9 mouse cellular contexts compared by ENCODE assay signal in genomic region chr4:129242327-129242726, GRCm38 (mm10). TPM values are rescaled to one million over a fixed set of nuclear protein-coding genes. Genes with fewer than 3 reads are reported as not detected.
A peak's percentile ranks its signal among the peaks of the same experiment; 100 is the strongest.
DNase-seq lines count a peak whose midpoint lies in the region; ATAC-seq and TF ChIP-seq lines count a peak whose summit lies in the region.
"Had no signal": no experiment of that assay in that cellular context is flagged by ENCODE, and none has a peak within 500 bp of the region (broad histone marks: within the 10 kb centered on the region; RNA-seq: fewer than 3 reads in every experiment).

No protein-coding gene starts in this region.

- no peak overlapping the region for H3K4me2 ChIP-seq in forebrain, postnatal 0 days (ENCODE audit: low read depth)
- H3K4me2 ChIP-seq in hindbrain, embryonic 11.5 days (replicated peaks; ENCODE audit: low read depth, low read length): no peak overlapping the region
- H3K4me2 ChIP-seq in midbrain, embryonic 12.5 days (replicated peaks): no peak overlapping the region

- H3K27ac ChIP-seq in forebrain, embryonic 10.5 days: peak overlapping the region; percentile 82
- no peak overlapping the region for H3K27ac ChIP-seq in forebrain, postnatal 0 days (ENCODE audit: low read depth, low read length)
- H3K27ac ChIP-seq in ES-Bruce4 (ENCODE audit: insufficient read depth, low read length): peak overlapping the region; percentile 91
- H3K27ac ChIP-seq in hindbrain, embryonic 11.5 days (ENCODE audit: low read depth, low read length): 0 out of 2 replicates have a peak overlapping the region, but pooled peaks have one; percentile 6
- peak overlapping the region; percentile 49; the same call in 1 of the 2 replicates for H3K27ac ChIP-seq in midbrain, embryonic 12.5 days (replicated peaks)

- TF ChIP-seq CTCF in forebrain, postnatal 0 days (IDR thresholded peaks at IDR 0.05; ENCODE audit: low read depth): no peak
- no peak for TF ChIP-seq CTCF in ES-Bruce4 (IDR thresholded peaks at IDR 0.05; ENCODE audit: low read depth, low read length)

- ATAC-seq in forebrain, postnatal 0 days: no peak
- no peak for ATAC-seq in hindbrain, embryonic 11.5 days (ENCODE audit: low FRiP score)
- no peak for ATAC-seq in midbrain, embryonic 12.5 days (ENCODE audit: low FRiP score, low read depth)
- no peak for ATAC-seq in activated CD4-positive, CD25-positive, alpha-beta regulatory T cell, adult 4 months

- no peak for TF ChIP-seq EP300 in ES-Bruce4 (IDR thresholded peaks at IDR 0.05; ENCODE audit: insufficient read depth, low read depth, low read length)

- peaks cover 67% of the 10 kb centered on the region for H3K27me3 ChIP-seq in forebrain, embryonic 10.5 days (ENCODE audit: poor library complexity, severe bottlenecking)
- H3K27me3 ChIP-seq in forebrain, postnatal 0 days (ENCODE audit: insufficient read depth, low read length): peaks cover 11% of the 10 kb centered on the region
- H3K27me3 ChIP-seq in ES-Bruce4 (ENCODE audit: control insufficient read depth, insufficient read depth, low read length, poor library complexity, severe bottlenecking): no peaks in the 10 kb centered on the region
- peaks cover 15% of the 10 kb centered on the region for H3K27me3 ChIP-seq in hindbrain, embryonic 11.5 days (ENCODE audit: control insufficient read depth, insufficient read depth, low read length)
- peaks cover 34% of the 10 kb centered on the region for H3K27me3 ChIP-seq in midbrain, embryonic 12.5 days

- no peak for TF ChIP-seq POLR2A in ES-Bruce4 (IDR thresholded peaks at IDR 0.05; ENCODE audit: insufficient read depth, low read length)

- peaks cover 68% of the 10 kb centered on the region for H3K4me1 ChIP-seq in forebrain, embryonic 10.5 days
- no peaks in the 10 kb centered on the region; the same call in 1 of the 2 replicates for H3K4me1 ChIP-seq in forebrain, postnatal 0 days (ENCODE audit: insufficient read depth)
- peaks cover 11% of the 10 kb centered on the region for H3K4me1 ChIP-seq in ES-Bruce4 (ENCODE audit: control insufficient read depth, insufficient read depth, low read length)
- peaks cover 6% of the 10 kb centered on the region for H3K4me1 ChIP-seq in hindbrain, embryonic 11.5 days (replicated peaks; ENCODE audit: control insufficient read depth, insufficient read depth, low read length)
- H3K4me1 ChIP-seq in midbrain, embryonic 12.5 days: peaks cover 44% of the 10 kb centered on the region

- no peaks in the 10 kb centered on the region for H3K9me3 ChIP-seq in forebrain, embryonic 10.5 days
- H3K9me3 ChIP-seq in forebrain, postnatal 0 days (ENCODE audit: low read length): no peaks in the 10 kb centered on the region
- no peaks in the 10 kb centered on the region for H3K9me3 ChIP-seq in ES-Bruce4 (replicated peaks; ENCODE audit: control insufficient read depth, insufficient read depth, low read length, poor library complexity, severe bottlenecking)
- no peaks in the 10 kb centered on the region for H3K9me3 ChIP-seq in hindbrain, embryonic 11.5 days (ENCODE audit: control insufficient read depth, low read length)
- H3K9me3 ChIP-seq in midbrain, embryonic 12.5 days: no peaks in the 10 kb centered on the region

- no peak for DNase-seq in forebrain, embryonic 10.5 days (ENCODE audit: extremely low spot score, low spot score)
- DNase-seq in forebrain, postnatal 0 days: no peak
- no peak for DNase-seq in hindbrain, embryonic 11.5 days (ENCODE audit: low spot score)
- no peak for DNase-seq in adrenal gland, adult (ENCODE audit: inconsistent age in 2 of 2, low spot score in 1 of 2)
- no peak for DNase-seq in frontal cortex, postnatal 25 days (ENCODE audit: low spot score in 2 of 2)
- DNase-seq: lung, postnatal 14 days had no signal

- 38% methylated on average over 4 of the region's 4 CpGs for WGBS in forebrain, embryonic 10.5 days
- WGBS in forebrain, postnatal 0 days: 34% methylated on average over 4 of the region's 4 CpGs
- WGBS in hindbrain, embryonic 11.5 days: 36% methylated on average over 4 of the region's 4 CpGs
- 34% methylated on average over 4 of the region's 4 CpGs for WGBS in midbrain, embryonic 12.5 days

- H3K9ac ChIP-seq in forebrain, postnatal 0 days: no peak overlapping the region
- no peak overlapping the region for H3K9ac ChIP-seq in ES-Bruce4 (ENCODE audit: low read depth, poor library complexity, severe bottlenecking)
- no peak overlapping the region for H3K9ac ChIP-seq in hindbrain, embryonic 11.5 days (ENCODE audit: low read depth, low read length)
- H3K9ac ChIP-seq in midbrain, embryonic 12.5 days (replicated peaks): peak overlapping the region; percentile 29; the same call in 1 of the 2 replicates

- peak overlapping the region; percentile 13; the same call in 1 of the 2 replicates for H3K4me3 ChIP-seq in forebrain, embryonic 10.5 days
- H3K4me3 ChIP-seq in forebrain, postnatal 0 days (ENCODE audit: low read depth, low read length): no peak overlapping the region
- H3K4me3 ChIP-seq in ES-Bruce4 (ENCODE audit: low read depth, low read length): no peak overlapping the region
- no peak overlapping the region for H3K4me3 ChIP-seq in hindbrain, embryonic 11.5 days (ENCODE audit: low read depth, low read length)
- no peak overlapping the region for H3K4me3 ChIP-seq in midbrain, embryonic 12.5 days

- no peaks in the 10 kb centered on the region for H3K36me3 ChIP-seq in forebrain, embryonic 10.5 days (replicated peaks)
- H3K36me3 ChIP-seq in forebrain, postnatal 0 days (ENCODE audit: insufficient read depth): no peaks in the 10 kb centered on the region
- no peaks in the 10 kb centered on the region for H3K36me3 ChIP-seq in ES-Bruce4 (ENCODE audit: control insufficient read depth, insufficient read depth, low read length, poor library complexity, severe bottlenecking)
- no peaks in the 10 kb centered on the region for H3K36me3 ChIP-seq in hindbrain, embryonic 11.5 days (ENCODE audit: control insufficient read depth, insufficient read depth, low read length)
- no peaks in the 10 kb centered on the region for H3K36me3 ChIP-seq in midbrain, embryonic 12.5 days

RNA-seq across cellular contexts. Expression of gene C77080, which starts 18.9 kb away (rescaled TPM):
- polyA plus RNA-seq in forebrain, embryonic 10.5 days (2016; fragmentation: Nextera tagmentation; extraction: Ambion mirVana): 3.3 and 3.9 TPM in 2 replicates
- 7.8 and 10.6 TPM in 2 replicates for total RNA-seq in forebrain, postnatal 0 days (2014; rRNA removed)
- polyA plus RNA-seq in forebrain, postnatal 0 days (2015; fragmentation: Nextera tagmentation; extraction: Ambion mirVana): 2.7 and 3.5 TPM in 2 replicates
- polyA plus RNA-seq in ES-Bruce4 (2011; ENCODE audit: insufficient read depth, insufficient read length, low read depth, missing spikeins): 50.2 and 55.1 TPM in 2 replicates
- 3.2 and 3.6 TPM in 2 replicates for polyA plus RNA-seq in hindbrain, embryonic 11.5 days (2014; fragmentation: Nextera tagmentation; extraction: Ambion mirVana)
- polyA plus RNA-seq in midbrain, embryonic 12.5 days (2016; fragmentation: Nextera tagmentation; extraction: Ambion mirVana): 5.2 and 6.3 TPM in 2 replicates
- polyA plus RNA-seq in activated CD4-positive, CD25-positive, alpha-beta regulatory T cell, adult 4 months (2017; shearing (Covaris generic)): under 1 TPM; 0.20 TPM

RNA-seq across cellular contexts. Expression of gene Sync, which starts 45.1 kb away (rescaled TPM):
- polyA plus RNA-seq in forebrain, embryonic 10.5 days (2016; fragmentation: Nextera tagmentation; extraction: Ambion mirVana): 0.41 and 0.50 TPM in 2 replicates
- total RNA-seq in forebrain, postnatal 0 days (2014; rRNA removed): 0.52 and 0.54 TPM in 2 replicates
- polyA plus RNA-seq in forebrain, postnatal 0 days (2015; fragmentation: Nextera tagmentation; extraction: Ambion mirVana): 0.48 and 0.79 TPM in 2 replicates
- 0.87 and 0.90 TPM in 2 replicates for polyA plus RNA-seq in ES-Bruce4 (2011; ENCODE audit: insufficient read depth, insufficient read length, low read depth, missing spikeins)
- polyA plus RNA-seq in hindbrain, embryonic 11.5 days (2014; fragmentation: Nextera tagmentation; extraction: Ambion mirVana): 0.56 and 0.99 TPM in 2 replicates
- 0.62 and 0.66 TPM in 2 replicates for polyA plus RNA-seq in midbrain, embryonic 12.5 days (2016; fragmentation: Nextera tagmentation; extraction: Ambion mirVana)
- under 1 TPM; 0.46 to 0.48 TPM for polyA plus RNA-seq in activated CD4-positive, CD25-positive, alpha-beta regulatory T cell, adult 4 months (2017; shearing (Covaris generic))

RNA-seq across cellular contexts. Expression of gene Yars, which starts 52.8 kb away (rescaled TPM):
- 109 and 120 TPM in 2 replicates for polyA plus RNA-seq in forebrain, embryonic 10.5 days (2016; fragmentation: Nextera tagmentation; extraction: Ambion mirVana)
- 97.7 and 119 TPM in 2 replicates for total RNA-seq in forebrain, postnatal 0 days (2014; rRNA removed)
- 108 and 120 TPM in 2 replicates for polyA plus RNA-seq in forebrain, postnatal 0 days (2015; fragmentation: Nextera tagmentation; extraction: Ambion mirVana)
- polyA plus RNA-seq in ES-Bruce4 (2011; ENCODE audit: insufficient read depth, insufficient read length, low read depth, missing spikeins): 90.6 and 99.8 TPM in 2 replicates
- 102 and 109 TPM in 2 replicates for polyA plus RNA-seq in hindbrain, embryonic 11.5 days (2014; fragmentation: Nextera tagmentation; extraction: Ambion mirVana)
- 104 and 108 TPM in 2 replicates for polyA plus RNA-seq in midbrain, embryonic 12.5 days (2016; fragmentation: Nextera tagmentation; extraction: Ambion mirVana)
- polyA plus RNA-seq in activated CD4-positive, CD25-positive, alpha-beta regulatory T cell, adult 4 months (2017; shearing (Covaris generic)): 10 to 100 TPM; 26.3 to 28.5 TPM

RNA-seq across cellular contexts. Expression of gene S100pbp, which starts 52.8 kb away (rescaled TPM):
- 29.4 and 29.7 TPM in 2 replicates for polyA plus RNA-seq in forebrain, embryonic 10.5 days (2016; fragmentation: Nextera tagmentation; extraction: Ambion mirVana)
- 41.4 and 52.2 TPM in 2 replicates for total RNA-seq in forebrain, postnatal 0 days (2014; rRNA removed)
- 11.0 and 15.6 TPM in 2 replicates for polyA plus RNA-seq in forebrain, postnatal 0 days (2015; fragmentation: Nextera tagmentation; extraction: Ambion mirVana)
- polyA plus RNA-seq in ES-Bruce4 (2011; ENCODE audit: insufficient read depth, insufficient read length, low read depth, missing spikeins): 80.0 and 83.5 TPM in 2 replicates
- polyA plus RNA-seq in hindbrain, embryonic 11.5 days (2014; fragmentation: Nextera tagmentation; extraction: Ambion mirVana): 19.9 and 20.7 TPM in 2 replicates
- 28.4 and 31.3 TPM in 2 replicates for polyA plus RNA-seq in midbrain, embryonic 12.5 days (2016; fragmentation: Nextera tagmentation; extraction: Ambion mirVana)
- polyA plus RNA-seq in activated CD4-positive, CD25-positive, alpha-beta regulatory T cell, adult 4 months (2017; shearing (Covaris generic)): 10 to 100 TPM; 24.4 to 26.3 TPM
